Mouse (Mus musculus) lung, postnatal 10 days (tissue): ENCODE data around the gene a.
"Not testable (repeated sequence)": the region's sequence is repeated elsewhere in the genome, so short reads cannot be mapped to it uniquely, and the experiment has no call there.

Experiments used
- DNase-seq: peaks from one replicate; pipeline ENCODE4 v3.0.0; 2021

Gene a

DNA sequence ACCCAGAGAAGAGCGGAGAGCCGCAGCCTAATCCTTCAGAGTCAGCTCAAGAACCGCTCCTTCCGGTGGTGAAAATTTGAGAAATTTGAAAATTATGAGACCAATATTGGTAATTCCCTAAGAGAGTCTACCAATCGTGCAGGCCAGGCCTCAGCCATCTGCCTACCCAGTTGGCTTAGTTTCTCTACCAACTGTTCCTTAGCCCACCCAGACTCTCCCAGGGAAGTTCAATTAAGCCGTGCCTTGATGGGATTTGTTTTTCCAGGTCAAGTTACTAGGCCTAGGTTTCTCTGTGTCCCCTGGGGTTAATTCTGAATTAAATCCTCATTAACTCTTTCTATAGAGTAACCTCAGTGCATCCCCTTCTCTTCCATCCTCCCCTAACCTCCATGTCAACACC, 221.8 kb downstream of the a start:
- no peak for DNase-seq

DNA sequence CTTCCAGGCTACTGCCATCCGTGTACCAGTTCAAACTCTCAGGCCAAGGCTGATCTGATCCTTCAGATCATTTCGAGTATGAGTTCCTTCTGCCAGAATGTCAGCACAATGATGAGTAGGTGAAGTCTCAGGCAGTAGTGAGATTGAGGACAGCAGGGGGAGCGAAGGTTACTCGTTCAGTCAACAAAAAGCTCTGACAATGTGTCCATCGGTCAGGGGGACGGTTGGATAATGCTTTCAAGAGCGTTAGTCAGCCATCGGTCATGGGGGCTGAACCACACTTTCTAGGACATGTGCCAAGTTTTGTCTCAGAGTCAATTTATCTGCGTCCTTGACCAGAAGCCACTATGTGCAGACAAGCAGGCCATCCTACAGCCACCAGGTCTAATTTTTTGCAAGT, 225.5 kb downstream of the a start:
- DNase-seq = not testable (repeated sequence)

DNA sequence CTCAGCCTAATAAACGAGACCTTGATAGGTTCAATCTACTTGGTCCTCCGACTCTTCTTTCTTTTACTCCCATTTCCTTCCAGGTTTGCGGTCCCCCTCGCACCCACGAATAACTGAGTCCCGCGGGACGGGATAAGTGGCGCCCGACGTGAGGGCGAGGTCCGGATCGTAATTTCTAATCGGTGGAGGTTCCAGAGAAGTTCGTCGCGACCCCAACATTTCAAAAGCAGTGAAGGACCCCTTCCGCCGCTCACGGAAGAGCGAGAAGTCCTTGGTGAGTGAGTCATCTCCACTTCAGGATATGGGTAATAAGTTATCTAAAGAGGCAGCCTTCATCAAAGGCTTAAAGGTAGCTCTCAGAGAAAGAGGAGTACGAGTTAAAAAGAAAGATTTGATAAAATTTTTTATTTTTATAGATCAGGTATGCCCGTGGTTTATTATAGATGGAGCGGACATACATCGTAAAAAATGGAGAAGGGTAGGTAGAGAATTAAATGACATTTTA, 227.1 kb downstream of the a start, which contains the start of gene Gm14226:
Gene Gm14226 (plus strand): TSS at position 16 of the 505 bp plus-strand sequence.
- not testable (repeated sequence) for DNase-seq

DNA sequence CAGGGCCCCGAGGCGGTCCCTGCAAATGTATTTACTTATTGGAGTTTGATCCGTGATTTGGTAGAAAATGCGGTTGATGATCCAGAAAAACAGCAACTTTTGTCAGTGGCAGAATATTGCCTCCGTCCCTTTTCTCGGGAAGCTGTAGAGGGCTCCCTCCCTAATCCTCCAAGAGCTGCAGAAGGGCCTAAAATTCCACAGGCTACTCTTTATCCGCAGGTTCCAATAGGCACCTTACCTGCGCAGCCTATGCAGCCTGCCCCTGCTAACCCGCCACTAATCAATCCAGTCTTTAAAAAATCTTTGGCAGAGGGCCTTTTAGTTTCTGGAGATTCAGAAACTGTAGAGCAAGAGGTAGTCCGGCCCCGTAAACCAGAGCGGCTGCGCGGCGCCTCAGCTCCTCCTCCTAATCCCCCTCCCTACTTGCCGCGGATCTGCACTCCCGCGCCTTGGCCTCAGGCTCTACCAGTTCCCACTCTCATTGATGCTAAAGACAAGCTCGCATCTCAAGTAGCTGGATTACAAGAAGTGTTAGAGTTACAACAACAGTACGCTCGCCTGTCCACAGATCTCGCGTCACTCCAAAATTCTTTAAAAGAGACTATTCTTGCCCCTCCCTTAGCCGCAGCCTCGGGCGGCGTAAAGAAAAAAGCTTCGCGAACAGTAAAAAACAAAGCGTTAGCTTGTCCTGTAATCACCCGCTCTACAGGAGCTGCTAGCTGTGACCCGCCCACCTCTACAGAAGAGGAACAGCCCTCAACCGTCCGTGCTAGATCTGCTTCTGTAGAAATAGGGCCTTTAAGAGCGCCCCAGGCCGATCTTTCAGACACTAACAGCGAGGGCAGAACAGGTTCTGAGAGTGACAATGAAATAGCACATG, 227.8 kb downstream of the a start:
- peak; percentile 82 for DNase-seq

DNA sequence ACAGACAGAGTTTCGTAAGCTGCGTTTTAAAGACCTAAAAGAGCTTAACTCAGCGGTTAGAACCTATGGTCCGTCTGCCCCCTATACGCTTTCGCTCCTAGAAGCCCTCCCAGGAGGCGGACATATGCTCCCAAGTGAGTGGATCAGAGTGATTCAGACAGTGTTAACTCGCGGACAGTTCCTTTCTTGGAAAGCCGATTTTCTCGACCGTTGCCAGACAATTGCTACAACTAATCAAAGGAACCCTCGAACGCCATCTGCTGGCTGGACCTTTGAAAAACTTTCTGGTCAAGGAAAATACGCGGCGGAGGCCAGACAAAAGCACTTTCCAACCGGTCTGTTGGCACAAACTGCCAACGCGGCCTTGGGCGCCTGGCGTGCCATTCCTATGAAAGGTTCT, 228.5 kb downstream of the a start:
- peak; percentile 95 for DNase-seq

DNA sequence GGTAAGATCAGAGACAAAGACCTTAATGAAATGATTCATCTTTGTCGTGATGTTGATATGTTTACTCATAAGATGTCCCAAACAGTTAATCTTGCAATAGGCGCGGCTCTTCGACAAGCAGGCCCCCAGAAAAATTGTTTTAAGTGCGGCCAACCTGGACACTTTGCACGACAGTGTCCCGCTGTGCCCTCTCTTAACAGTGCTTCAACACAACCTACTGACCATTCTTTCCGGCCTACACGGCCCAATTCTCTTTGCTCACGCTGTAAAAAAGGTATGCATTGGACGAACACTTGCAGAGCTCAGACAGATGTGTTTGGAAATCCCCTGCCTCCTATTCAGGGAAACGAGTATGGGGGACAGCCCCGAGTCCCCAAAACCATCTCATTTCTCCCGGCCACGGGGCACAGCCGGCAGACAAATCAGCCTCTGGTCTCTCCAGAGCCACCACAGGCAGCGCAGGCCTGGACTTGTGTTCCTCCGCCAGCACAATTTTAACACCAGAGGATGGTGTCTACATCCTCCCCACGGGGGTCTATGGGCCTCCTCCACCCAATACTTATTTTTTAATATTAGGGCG, 229.1 kb downstream of the a start:
- not testable (repeated sequence) for DNase-seq

DNA sequence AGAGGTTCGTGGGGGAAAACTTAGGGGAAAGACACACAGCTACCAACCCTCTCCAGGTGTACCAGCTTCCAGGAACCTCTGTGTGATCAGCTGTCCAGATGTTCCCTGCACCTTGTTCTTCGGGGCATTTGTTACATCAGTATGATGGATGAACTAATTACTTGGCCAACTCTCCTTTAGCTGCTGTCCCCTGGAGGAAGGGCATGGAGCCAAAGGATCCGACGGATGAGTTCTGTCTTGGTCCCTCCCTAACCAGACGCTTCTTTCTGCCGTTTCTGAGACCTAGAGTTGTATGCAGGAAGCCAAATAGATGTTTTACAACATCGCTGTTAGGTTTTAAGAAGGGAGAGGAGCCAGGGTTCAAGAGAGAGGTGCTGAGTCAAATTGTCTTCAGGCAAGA, 239.6 kb downstream of the a start:
- DNase-seq = no peak

DNA sequence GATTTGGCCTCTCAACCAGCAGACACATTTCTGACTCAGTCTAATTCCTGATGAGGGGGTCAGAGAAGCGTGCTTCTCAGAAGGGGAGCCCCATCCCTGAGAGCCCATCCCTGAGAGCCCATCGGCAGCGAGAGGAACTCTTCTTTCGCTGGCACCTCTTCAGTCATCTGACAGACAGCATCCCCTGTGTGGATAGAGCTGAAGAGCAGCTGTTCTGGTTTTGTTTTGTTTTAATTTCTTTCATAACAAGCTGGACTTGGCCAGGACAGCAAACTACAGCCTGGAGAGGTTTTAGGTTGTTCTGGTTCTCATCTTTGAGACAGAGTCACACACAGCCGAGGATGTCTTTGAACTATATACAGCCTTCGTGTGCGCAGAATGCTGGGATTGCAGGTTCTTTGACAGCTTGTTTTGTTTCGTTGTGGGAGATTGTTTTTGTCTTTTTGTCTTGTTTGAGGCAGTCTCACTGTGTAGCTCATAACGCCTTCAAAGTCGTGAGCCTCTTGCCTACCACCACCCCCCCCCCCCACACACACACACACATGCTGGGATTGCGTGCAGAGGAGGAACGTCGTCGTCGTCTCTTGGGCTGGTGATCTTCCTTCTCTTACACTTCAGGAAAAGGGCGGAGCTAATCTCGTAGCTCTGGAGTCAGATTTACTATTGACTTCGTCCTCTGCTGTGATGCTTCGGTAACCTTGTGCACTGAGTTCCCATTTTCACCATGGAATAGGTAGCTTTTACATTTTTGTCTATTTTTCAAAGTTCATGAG, 241.9 kb downstream of the a start:
- DNase-seq = peak; percentile 38

DNA sequence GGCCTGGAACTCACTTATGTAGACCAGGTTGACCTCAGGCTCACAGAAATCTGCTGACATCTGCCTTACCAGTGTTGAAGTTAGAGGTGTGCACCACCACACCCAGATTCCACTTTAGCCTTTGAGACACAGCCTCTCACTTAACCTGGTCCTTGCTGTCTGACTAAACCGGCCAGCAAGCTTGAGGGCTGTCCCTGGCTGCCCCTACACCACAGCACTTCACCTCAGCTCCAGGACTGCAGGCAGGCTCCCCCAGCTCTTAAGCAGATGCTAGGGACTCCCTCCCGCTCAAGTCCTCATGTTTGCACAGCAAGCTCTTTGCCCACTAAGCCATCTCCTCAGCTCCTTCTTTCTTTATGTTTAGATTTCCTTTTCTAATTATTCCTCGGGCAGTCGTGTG, 248.8 kb downstream of the a start:
- DNase-seq = no peak

DNA sequence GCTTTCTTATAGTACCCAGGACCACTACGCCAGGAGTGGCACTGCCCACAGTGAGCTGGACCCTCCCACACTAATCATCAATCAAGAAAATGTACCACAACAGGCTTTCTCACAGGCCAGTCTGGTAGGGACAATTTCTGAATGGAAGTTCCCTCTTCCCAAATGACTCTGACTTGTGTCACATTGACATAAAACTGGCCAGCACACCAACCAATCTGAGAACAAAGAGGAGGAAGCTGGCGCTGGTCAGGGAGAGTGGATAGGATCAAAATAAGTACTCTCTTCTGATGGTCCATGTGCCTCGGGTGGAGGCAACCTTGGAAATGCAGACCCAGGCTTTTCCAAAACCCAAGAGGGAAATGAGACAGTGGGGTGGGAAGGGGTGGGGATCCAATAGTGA, 253.3 kb downstream of the a start:
- no peak for DNase-seq

DNA sequence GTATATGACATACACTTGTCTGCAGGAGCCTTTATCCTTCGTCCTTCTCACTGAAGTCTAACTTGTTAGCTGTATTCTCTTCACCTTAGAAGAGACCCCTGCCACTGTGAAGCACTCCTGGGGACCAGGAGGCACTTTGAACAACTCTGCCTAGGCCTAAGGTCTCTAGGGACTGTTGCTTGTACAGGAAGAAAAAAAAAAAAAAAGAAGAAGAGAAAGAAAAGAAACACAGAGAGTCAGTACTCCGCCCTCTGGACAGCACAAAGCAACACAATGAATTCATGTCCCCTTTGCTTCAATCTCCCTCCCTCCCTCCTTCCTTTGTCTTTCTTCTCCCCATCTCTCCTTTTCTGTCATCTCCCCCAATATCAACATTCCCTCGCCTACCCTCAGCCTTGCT, 253.9 kb downstream of the a start:
- no peak for DNase-seq

DNA sequence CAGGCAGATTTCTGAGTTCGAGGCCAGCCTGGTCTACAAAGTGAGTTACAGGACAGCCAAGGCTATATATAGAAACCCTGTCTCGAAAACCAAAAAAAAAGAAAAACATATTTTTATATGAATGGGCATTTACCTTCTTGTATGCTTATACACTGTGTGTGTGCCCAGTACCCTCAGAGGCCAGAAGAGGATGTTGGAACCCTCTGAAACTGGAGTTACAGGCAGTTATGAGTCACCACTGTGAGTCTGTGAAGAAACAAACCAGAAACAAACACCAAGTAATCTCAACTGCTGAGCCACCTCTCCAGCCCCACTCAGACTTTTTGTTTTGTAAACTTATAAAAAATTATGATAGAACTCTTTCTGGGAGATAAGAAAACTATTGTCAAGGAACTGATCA, 255.6 kb downstream of the a start:
- no peak for DNase-seq

DNA sequence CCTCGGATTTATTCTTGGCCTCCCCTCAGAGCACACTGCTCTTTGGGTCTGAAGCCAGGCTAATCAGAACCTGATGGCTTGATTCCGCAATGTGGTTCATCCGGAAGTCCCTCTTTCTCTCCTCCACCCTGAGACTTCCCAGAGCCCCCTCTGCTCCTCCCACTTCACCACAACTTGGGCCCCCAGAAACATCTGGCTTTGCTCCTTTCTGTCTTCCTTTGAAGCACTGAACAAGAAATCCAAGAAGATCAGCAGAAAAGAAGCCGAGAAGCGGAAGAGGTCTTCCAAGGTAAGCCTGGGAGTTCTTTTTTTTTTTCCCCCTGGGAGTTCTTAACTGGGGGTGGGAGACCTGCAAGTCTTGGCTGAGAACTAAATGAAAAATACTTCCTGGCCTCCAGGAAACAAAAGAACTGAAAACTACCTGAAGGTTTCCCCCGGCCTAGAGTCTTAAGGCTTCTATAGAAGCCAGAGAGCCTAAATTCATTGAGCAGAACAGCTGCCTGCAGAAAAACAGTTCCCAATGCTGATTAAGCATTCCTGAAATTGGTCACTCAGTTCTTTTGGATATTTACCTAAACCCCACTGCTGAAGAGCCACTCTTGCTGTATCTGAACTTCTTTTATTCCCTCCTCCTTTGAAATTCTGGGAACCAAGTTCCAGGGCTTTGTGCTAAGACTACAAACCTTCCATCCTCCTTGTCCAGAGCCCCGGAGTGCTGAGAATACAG, 256.4 kb downstream of the a start:
- no peak for DNase-seq

DNA sequence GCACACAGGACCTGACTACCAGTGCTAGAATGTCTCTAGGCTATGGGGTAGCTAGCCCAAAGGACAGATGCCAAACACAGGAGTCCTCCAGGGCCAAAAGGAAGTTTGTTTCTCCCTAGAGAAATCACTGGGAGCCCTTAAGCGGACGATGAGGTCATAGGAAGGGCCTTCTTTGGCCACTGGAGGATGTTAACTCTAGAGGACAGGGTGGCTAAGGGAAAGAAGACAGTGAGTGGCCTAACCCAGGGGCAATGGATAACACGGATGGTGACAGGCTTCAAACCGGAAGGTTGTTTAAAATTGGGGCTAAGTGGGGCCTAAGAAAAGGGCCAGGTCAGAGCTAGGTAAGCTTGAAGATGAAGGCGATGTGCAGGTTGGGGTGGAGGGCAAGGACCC, 258.9 kb downstream of the a start:
- peak; percentile 35 for DNase-seq

DNA sequence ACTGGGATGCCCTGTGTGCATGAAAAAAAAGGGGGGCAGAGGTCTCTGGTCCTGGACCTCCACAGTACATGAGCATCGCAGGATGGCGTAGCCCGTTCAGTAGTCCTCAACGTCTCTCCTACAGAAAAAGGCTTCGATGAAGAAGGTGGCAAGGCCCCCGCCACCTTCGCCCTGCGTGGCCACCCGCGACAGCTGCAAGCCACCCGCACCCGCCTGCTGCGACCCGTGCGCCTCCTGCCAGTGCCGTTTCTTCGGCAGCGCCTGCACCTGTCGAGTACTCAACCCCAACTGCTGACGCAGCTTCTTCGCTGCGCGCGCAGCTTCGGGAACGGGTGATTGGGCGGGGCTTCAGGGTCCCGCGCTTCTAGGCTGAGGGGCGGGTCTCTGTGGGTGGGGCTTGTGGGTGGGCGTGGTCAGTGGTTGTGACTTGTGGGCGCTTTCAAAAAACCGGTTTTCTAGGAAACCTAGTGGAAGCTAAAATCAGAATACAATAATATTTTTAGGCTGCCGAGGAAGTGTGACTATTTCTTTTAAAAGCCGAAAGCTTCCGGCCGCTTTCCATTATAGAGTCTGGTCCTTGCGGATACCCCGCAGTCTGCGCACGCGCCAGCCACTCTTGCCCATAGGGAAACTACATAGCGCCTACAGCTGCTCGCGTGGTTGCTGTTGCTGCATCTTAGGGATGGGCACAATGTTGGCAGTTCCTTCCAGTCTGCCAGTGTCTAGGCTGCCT, 259.5 kb downstream of the a start:
- DNase-seq = peak; percentile 95

DNA sequence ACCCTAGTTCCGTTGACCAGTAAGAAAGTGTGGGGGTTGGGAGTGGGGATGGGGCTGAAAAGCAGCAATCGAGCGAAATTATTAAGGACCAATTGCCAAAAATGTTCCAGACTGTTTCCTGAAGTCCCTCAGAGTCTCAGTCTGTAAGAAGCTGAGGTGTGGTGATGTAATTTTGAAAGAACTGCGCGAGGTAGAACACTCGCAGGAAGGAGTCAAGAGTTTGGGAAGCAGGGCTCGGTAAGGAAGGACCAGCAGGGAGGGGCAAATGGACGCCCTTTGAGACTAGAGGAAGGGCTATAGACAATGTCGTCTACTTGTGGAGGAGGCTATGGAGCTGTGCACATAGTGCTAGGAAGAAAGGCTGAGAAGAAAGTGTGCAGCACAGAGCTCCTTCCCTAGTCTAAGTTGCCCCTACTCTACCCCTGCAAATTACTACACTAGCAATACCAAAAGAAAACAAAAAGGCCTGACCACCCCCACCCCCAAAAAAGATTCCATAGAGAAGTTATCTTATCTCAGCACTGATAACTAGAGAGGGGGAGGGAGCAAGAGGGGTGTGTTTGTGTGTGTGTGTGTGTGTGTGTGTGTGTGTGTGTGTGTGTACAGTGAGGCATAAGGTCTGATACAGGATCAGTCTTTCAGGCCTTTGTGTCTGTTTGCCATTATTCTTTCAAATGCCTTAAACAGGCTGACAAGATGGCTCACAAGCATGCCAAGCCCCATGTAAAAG, 260.6 kb downstream of the a start:
- no peak for DNase-seq

DNA sequence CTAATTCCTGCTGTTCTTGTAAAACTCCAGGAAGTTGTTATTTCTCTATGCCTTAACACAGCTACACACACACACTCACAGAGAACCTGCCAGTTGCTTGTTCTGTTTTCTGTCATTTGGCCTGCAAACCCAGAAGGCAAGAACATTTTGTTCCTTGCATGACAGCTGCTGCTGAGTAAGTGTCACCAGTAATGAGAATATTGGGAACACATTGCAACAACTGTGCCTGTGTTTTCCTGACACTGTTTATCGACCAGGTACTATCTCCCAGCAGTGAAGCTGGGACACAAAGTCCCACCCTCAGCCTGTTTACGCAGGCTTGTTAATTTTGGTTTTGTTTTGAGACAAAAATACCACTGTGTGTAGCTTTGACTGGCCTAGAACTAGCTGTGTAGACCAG, 261.5 kb downstream of the a start:
- DNase-seq = no peak

DNA sequence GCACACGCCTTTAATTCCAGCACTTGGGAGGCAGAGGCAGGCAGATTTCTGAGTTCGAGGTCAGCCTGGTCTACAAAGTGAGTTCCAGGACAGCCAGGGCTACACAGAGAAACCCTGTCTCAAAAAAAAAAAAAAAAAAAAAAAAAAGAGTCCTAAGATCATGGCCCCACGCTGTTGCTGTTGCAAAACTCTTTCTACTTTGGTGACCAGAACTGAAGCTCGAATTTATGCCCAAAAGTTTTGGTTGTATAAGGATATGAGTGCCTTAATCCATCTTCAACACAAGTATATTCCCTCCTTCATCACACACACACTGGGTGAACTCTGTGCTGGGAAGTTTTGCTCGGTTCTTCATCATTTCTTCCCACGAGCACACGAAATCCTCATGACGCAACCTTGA, 262.3 kb downstream of the a start:
- DNase-seq = not testable (repeated sequence)

DNA sequence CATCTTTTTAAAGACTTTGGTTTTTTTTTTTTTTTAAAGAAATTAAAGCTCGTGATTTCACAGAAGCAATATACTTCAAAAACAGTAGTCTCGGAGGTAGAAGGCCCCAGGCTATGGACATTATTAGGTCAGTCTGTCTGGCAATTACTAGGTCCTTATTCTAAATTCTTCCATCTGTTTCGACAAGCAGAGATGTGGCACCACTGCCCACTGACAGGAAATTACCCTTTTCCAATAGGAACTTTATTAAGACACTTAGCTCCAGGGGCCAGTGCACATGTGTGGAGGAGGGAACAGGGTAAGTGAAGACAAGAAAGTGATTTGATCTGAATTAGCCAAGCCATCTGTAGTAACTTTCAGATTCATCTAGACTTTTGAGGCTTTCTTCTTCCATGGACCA, 263.5 kb downstream of the a start:
- DNase-seq = no peak

DNA sequence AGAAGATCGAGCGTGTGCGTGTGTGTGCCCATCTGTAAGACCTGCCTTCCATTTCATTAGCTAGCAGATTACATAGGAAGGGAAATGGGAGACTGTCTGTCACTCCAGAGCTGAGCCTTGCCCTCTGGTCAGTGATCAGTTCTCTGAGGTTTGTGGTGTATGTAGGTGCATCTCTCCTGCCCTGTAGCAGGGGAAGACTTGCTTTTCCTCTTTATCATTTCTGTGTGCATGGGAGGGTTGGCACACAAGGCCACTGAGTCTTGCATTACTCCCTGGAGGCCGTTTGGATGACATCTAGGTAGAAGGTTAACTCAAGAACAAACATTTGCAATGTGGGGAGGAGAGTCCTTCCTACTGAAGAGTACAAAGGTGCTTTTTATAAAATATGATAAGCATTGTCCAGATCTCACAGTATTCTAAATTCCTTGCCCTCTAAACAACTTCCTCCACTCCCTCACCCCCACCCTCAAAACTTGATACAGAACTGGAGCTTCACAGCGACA, 264.9 kb downstream of the a start:
- DNase-seq = no peak

DNA sequence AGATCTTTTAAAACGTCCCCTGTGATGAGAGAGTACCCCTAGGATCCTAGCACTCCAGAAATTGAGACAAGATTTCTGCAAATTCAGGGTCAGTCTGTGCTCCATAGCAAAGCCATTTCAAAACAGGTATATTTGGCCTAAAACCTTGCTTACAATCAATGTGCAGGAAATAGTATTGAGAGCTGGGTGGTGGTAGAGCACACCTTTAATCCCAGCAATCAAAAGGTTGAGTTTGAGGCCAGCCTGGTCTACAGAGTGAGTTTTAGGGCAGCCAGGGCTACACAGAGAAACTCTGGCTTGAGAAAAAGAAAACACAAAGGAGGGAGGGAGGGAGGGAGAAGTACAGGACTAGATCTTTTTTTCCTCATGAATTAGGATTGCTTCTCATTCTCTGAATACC, 266.2 kb downstream of the a start:
- no peak for DNase-seq
